Mouse (Mus musculus) testis, adult 2 months (tissue): Measurements from ENCODE around the gene Pcnx.

Experiments used
- CTCF ChIP-seq: fragments of 200-500 bp; IDR thresholded peaks from 2 replicates; pipeline ENCODE4 v1.5.1; 2012; ENCODE audit warnings: low read depth, mild to moderate bottlenecking, inconsistent platforms, low read length, moderate library complexity; ENCODE audit not compliant: control insufficient read depth, insufficient read depth, insufficient replicate concordance
- POLR2A ChIP-seq: fragments of 200-500 bp; IDR thresholded peaks from 2 replicates; pipeline ENCODE4 v1.6.1; 2012; ENCODE audit warnings: low read depth, mild to moderate bottlenecking, inconsistent platforms, low read length, moderate library complexity; ENCODE audit not compliant: control insufficient read depth

DNA sequence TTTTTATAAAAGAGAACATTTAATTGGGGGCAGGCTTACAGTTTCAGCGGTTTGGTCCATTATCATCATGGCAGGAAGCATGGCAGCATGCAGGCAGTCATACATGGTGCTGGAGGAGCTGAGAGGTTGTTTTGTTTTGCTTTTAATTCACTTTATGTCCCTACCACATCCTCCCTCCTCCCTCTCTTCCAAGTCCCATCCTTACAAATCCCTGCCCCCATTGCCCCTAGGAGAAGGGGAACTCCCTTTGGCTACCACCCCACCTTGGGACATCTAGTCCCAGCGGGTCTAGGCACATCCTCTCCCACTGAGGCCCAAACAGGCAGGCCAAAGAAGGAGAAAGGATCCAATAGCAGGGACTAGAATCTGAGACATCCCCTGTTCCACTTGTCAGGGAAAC is 44.6 kb downstream of the Pcnx start:
- TF ChIP-seq CTCF (no peak), POLR2A (no peak)
